Mouse (Mus musculus) B cell, adult 62 days (primary cell): Measurements from ENCODE around the gene Grm8. TPM values are rescaled to one million over a fixed set of nuclear protein-coding genes. Genes with fewer than 3 reads are reported as not detected.

Experiments used
- total RNA-seq: library from RNA; stranded (reverse); gene quantifications from 4 replicates; pipeline ENCODE4 v1.2.4, GENCODE M21; 2023

Grm8 gene
- total RNA-seq, result not detected in 4 replicates

DNA sequence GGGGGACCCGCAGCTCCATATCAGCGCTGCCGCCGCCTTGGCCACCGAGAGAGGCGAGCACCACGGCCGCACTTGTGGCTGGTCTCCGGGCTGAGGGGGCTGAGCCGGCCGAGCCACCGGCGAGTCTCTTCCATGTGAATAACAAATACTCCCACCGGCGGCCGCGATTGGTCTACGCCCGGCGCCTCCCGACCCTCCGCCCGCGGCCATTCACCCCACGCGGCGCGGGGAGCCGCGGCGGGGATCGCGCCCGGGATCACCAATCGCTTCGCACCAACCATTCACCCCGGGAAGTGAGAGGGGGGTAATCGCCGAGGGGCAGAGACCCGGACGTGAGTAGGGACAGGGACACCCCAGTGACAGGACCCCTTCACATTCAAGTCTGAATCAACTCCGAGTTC lies at the start of gene Grm8:
Gene Grm8, minus strand, starts transcription at position 178 of the 401 bp plus-strand sequence.

